Mouse (Mus musculus) kidney, embryonic 15.5 days (tissue): ENCODE results near the gene Accs. TPM values are rescaled to one million over a fixed set of nuclear protein-coding genes. Genes with fewer than 3 reads are reported as not detected.
A peak's percentile ranks its signal among the peaks of the same experiment; 100 is the strongest.

Experiments used
- ATAC-seq: fragments of 200-750 bp; cut with Nextera tagmentation; replicated peaks from 2 replicates; pipeline ENCODE4 v1.8.0; 2017; ENCODE audit warnings: moderate TSS enrichment; ENCODE audit not compliant: low FRiP score
- H3K27ac ChIP-seq: fragments of 300-500 bp; sonication (generic); 2 replicates; pipeline ENCODE4 v1.5.1; 2015; ENCODE audit warnings: mild to moderate bottlenecking, inconsistent platforms
- H3K27me3 ChIP-seq: fragments of 300-500 bp; sonication (generic); 2 replicates; pipeline ENCODE4 v1.6.1; 2015; ENCODE audit warnings: inconsistent platforms
- H3K36me3 ChIP-seq: fragments of 300-500 bp; sonication (generic); 2 replicates; pipeline ENCODE4 v1.6.1; 2015; ENCODE audit warnings: inconsistent platforms
- H3K4me1 ChIP-seq: fragments of 300-500 bp; sonication (generic); 2 replicates; pipeline ENCODE4 v1.6.1; 2015; ENCODE audit warnings: inconsistent platforms
- H3K4me2 ChIP-seq: fragments of 300-500 bp; sonication (generic); 2 replicates; pipeline ENCODE4 v1.6.1; 2015; ENCODE audit warnings: moderate library complexity, mild to moderate bottlenecking, inconsistent platforms
- H3K4me3 ChIP-seq: fragments of 300-500 bp; sonication (generic); replicated peaks from 2 replicates; pipeline ENCODE4 v1.5.1; 2015; ENCODE audit warnings: mild to moderate bottlenecking, inconsistent platforms
- H3K9ac ChIP-seq: fragments of 300-500 bp; sonication (generic); 2 replicates; pipeline ENCODE4 v1.6.1; 2015; ENCODE audit warnings: mild to moderate bottlenecking, inconsistent platforms
- H3K9me3 ChIP-seq: fragments of 300-500 bp; sonication (generic); replicated peaks from 2 replicates; pipeline ENCODE4 v1.6.1; 2016; ENCODE audit warnings: inconsistent platforms
- WGBS: fragments of 180-500 bp; shearing (Covaris S2); methylation state at CpG from one replicate; pipeline ENCODE4 v1.1.7; 2015; ENCODE audit warnings: mixed read lengths; 5-methylcytosine and 5-hydroxymethylcytosine counted together
- polyA plus RNA-seq: library from polyadenylated mRNA; unstranded; fragments of >200 nt; fragmentation: Nextera tagmentation; extraction: Ambion mirVana; gene quantifications from 2 replicates; pipeline ENCODE4 v1.2.1, GENCODE M21; 2015

The Accs gene
- polyA plus RNA-seq, 1 experiment from 2014 or later = 10.6 TPM

DNA sequence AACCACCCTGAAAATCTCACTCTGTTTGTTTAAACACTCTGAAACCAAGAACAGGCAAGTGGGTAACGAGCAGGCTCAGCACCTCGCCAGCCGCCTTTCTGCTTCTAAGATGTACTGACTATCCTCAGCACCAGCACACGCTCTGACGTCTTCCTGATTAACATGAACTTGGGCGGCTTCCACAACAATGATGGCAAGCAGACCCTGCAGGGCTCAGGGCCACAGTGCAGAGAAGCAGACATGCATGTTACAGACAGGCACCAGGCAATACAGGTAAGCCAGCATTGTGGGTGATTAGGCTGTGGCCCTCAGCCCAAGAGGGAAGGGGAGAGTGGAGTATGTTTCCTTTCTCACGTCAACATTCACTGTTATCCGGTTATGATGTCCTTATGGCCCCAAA, 42.3 kb downstream of the Accs start:
- no peak overlapping the region for H3K4me2 ChIP-seq
- H3K9me3 ChIP-seq = no peaks in the 10 kb centered on the region
- H3K27me3 ChIP-seq = no peaks in the 10 kb centered on the region
- WGBS = 87% methylated on average over 8 of the region's 8 CpGs
- H3K27ac ChIP-seq = no peak overlapping the region
- ATAC-seq = no peak
- H3K9ac ChIP-seq = no peak overlapping the region
- no peak overlapping the region for H3K4me3 ChIP-seq
- H3K36me3 ChIP-seq = peaks cover 85% of the 10 kb centered on the region
- no peaks in the 10 kb centered on the region for H3K4me1 ChIP-seq

DNA sequence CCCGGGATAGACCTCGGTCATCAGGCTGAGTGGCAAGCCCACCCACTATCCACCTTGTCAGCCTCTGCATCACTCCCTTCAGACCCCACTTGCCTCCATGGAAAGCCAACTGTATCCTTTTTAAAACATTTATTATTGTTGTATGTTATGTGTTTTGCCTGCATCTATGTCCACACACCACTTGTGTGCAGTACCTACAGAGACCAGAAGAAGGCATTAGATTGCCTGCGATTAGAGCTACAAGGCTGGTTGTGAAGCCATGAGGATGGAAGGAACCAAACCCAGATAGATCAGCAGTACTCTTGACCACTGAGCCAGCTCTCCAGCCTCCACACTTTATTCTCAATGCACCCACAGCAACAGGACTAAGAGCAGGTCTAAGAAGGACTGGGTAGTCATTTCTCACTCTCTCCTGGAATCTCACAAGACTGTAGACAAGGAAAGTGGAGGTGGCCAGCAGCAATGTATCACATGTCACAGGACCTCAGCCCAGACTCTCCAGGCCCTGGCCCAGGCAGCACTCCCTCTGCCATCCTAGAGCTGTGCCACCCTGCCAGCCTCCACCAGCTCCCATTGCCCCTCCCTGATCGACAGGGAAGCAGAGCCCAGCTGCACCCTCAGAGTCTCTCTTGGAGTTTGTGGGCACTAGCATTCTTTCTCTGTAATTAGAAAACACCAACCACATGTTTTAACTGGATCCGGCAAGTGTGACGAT, 43.1 kb downstream of the Accs start:
- Histone ChIP-seq H3K4me1 (no peaks in the 10 kb centered on the region), H3K27ac (no peak overlapping the region), H3K27me3 (no peaks in the 10 kb centered on the region), H3K4me2 (no peak overlapping the region), H3K9ac (no peak overlapping the region), H3K36me3 (peaks cover 85% of the 10 kb centered on the region), H3K9me3 (no peaks in the 10 kb centered on the region), H3K4me3 (no peak overlapping the region)
- ATAC-seq = no peak
- 91% methylated on average over 6 of the region's 6 CpGs for WGBS

DNA sequence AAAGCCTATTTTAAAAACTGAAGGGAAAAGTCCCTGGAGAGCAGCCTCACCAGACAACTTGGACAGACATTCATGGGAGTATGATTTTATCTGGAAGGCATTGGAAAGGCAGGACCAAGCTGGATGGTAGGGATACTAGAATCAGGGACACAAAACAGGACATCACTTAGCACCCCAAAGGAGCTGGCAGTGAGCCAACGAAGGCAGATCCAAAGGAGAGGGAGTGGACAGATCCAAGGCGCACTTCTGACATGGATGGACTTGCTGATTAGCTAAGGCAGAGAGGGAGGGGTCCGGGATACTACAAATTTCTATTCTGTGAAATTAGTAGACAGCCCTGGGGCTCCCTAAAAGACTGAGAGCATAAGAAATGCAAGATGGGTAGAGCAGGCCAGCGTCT, 44.2 kb downstream of the Accs start:
- H3K36me3 ChIP-seq = peaks cover 84% of the 10 kb centered on the region
- no peak for ATAC-seq

DNA sequence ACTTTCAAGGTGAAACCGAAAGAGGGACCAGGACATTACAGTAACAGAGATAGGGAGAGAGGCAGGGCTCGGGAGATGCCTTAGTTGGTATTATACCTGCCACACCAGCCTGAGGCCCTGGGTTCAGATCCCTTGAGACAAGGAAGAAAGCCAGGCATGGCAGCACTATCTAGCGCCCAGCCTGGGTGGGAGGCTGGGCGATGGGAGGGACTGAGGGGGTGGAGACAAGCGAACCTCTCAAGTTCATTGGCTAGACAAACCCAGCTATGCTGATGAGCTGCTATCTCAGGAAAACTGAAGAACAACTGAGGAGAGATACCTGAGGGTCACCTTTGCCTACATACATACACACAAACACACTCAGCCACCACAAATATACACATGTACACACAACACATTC, 44.7 kb downstream of the Accs start:
- 82% methylated on average over 5 of the region's 5 CpGs for WGBS
- H3K9me3 ChIP-seq = no peaks in the 10 kb centered on the region
- no peaks in the 10 kb centered on the region for H3K4me1 ChIP-seq
- no peak overlapping the region for H3K4me2 ChIP-seq
- no peaks in the 10 kb centered on the region for H3K27me3 ChIP-seq
- no peak for ATAC-seq
- no peak overlapping the region for H3K4me3 ChIP-seq
- peaks cover 81% of the 10 kb centered on the region for H3K36me3 ChIP-seq
- no peak overlapping the region for H3K9ac ChIP-seq
- H3K27ac ChIP-seq = no peak overlapping the region

More for the DNA sequence above, 44.2 kb downstream of the Accs start:
- no peaks in the 10 kb centered on the region for H3K27me3 ChIP-seq
- 77% methylated on average over 4 of the region's 4 CpGs for WGBS
- H3K4me1 ChIP-seq = no peaks in the 10 kb centered on the region
- no peak overlapping the region for H3K4me3 ChIP-seq
- no peak overlapping the region for H3K4me2 ChIP-seq
- H3K9me3 ChIP-seq = no peaks in the 10 kb centered on the region
- H3K27ac ChIP-seq = no peak overlapping the region
- H3K9ac ChIP-seq = no peak overlapping the region

DNA sequence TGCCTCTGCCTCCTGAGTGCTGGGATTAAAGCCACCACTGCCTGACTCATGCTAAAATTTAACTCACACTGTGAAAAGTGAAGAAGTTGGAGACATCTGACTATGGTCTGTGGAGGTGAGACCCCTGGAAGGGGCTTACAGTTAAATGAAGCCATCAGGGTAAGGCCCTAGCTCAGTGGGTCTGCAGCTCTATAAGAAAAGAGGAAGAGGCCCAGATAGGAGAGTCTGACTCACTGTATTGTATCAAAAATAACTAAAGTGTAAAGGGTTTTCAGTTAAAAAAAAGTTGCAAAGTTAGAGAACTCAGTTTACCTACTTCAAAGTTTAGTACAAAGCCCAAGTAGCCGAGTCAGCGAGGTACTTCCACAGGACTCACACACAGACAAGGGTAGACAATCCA, 46.8 kb downstream of the Accs start:
- no peak for ATAC-seq
- H3K4me2 ChIP-seq = no peak overlapping the region
- no peaks in the 10 kb centered on the region for H3K27me3 ChIP-seq
- H3K9ac ChIP-seq = no peak overlapping the region
- 86% methylated on average over 2 of the region's 2 CpGs for WGBS
- no peaks in the 10 kb centered on the region for H3K4me1 ChIP-seq
- H3K27ac ChIP-seq = no peak overlapping the region
- no peaks in the 10 kb centered on the region for H3K9me3 ChIP-seq
- no peak overlapping the region for H3K4me3 ChIP-seq
- H3K36me3 ChIP-seq = peaks cover 78% of the 10 kb centered on the region

DNA sequence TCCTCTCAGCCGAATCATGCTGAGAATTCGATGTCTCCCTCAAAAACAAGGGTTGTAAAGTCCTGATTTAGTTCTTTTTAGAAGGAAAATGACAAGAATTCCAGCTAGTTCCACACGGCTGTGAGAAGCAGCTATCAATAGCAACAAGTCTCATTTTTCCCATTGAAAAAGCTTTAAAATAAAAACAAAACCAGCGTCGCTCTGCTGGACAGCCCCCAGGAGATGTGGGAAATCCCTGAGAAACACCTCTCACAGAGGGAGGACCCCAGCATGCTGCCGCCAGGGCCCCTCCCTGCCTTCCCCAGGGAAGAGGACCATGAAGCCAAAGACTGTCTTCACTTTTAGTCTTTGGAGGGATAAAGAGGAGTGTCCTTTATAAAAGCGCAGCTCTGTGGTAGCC, 48.6 kb downstream of the Accs start:
- Histone ChIP-seq H3K4me3 (no peak overlapping the region), H3K9ac (no peak overlapping the region), H3K36me3 (peaks cover 78% of the 10 kb centered on the region), H3K9me3 (no peaks in the 10 kb centered on the region), H3K4me1 (no peaks in the 10 kb centered on the region), H3K27ac (no peak overlapping the region), H3K4me2 (no peak overlapping the region), H3K27me3 (no peaks in the 10 kb centered on the region)
- 81% methylated on average over 7 of the region's 7 CpGs for WGBS
- no peak for ATAC-seq

DNA sequence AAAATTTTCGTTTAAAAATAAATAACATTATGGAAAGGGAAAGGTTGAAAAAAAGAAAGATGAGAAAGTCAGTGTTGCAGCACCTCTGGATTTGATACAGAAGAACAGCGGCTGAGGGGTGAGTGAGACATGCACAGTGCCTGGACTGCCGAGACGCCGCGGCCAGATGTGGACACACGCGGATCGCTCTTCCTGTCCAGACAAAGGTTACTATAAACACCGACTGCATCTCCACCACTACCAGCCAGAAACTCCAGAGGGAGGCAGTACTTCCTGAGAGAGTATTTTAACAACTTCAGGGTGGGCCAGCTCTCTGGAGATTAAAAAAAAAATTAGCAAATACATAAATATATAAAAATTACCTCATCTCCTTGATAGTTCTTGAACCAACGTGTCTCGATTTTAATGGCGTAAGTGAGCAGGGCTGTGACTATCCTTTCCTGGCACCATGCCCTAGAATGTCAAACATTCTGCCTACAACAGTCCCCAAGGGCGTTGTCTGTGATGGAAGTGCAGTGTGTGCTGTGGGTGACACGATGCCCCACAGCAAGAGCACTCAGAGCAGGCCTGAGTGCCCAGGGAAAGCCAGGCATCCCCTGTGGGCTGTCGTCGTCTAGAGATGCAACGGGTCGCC, 52.5 kb downstream of the Accs start:
- Histone ChIP-seq H3K9me3 (no peaks in the 10 kb centered on the region), H3K27ac (no peak overlapping the region), H3K36me3 (peaks cover 78% of the 10 kb centered on the region), H3K9ac (no peak overlapping the region), H3K4me1 (peaks cover 2% of the 10 kb centered on the region; the same call in 1 of the 2 replicates), H3K4me2 (no peak overlapping the region), H3K4me3 (no peak overlapping the region), H3K27me3 (no peaks in the 10 kb centered on the region)
- WGBS = 81% methylated on average over 19 of the region's 19 CpGs
- ATAC-seq = no peak

DNA sequence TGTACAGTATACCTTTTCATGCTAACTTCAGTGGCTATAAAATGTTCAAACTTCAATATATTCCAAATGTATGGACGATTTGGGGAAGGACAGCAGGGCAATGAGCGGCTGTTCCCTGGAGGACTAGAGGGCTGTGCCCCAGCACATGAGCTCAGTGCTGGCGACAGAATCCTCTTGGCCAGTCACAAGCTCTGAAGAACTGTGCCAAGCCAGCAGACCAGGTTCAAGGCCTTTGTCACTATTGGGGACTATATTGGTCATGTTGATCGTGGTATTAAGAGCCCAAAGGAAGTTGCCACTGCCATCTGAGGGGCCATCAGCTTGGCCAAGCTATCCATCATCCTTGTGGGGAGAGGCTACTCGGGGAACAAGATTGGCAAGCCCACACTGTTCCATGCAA, 55.4 kb downstream of the Accs start:
- no peak for ATAC-seq
- WGBS = 87% methylated on average over 5 of the region's 5 CpGs
- Histone ChIP-seq H3K27me3 (no peaks in the 10 kb centered on the region), H3K4me1 (peaks cover 16% of the 10 kb centered on the region), H3K4me3 (no peak overlapping the region), H3K36me3 (peaks cover 78% of the 10 kb centered on the region), H3K4me2 (no peak overlapping the region), H3K27ac (no peak overlapping the region), H3K9me3 (no peaks in the 10 kb centered on the region), H3K9ac (no peak overlapping the region)

DNA sequence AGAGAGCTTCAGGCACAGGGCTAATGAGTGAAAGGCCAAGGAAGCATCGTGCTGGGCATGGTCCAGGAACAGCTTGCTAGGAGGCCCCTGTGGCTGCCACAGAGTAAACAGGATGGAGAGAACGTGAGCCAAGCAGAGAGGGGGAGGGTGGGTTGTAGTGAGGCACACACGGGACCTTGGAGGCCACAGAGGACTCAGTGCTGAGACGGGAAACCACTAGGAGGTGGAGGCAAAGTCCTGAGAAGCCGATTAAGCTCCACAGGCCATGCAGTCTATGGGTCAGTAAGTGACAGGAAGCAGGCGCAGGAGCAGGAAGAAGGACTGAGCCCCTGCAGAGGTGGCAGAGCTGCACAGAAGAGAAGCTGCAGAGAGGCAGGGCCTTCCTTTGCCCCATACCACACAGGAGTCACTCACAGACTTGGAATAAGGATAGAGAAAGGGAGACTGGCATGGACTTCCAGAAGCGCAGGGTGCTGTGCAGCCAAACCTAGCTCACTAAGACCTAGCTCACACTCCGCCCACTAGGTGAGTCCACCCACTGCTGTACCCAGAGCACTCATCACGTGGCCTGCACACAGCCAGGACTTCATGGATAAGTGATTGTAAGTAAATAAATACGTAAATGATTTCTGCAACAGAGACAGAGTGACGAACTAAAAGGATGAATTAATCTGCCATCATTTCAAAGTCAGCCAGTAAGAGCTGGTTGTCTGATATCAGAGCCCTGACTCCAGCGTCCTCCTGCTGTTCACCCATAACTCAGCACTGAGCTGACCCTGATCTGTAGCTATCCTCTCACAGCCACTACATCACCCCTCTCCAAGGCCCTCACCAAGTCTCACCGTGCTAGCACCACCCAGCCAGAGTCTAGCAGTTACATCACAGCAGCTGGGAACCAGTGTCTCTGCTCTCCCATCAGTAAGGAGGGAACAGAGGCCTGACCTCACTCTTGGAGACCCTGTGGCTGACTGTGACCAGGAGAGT, 57.9 kb downstream of the Accs start:
- H3K36me3 ChIP-seq = peaks cover 69% of the 10 kb centered on the region
- ATAC-seq = peak; percentile 81
- peak overlapping the region; percentile 71 for H3K27ac ChIP-seq
- H3K4me1 ChIP-seq = peaks cover 16% of the 10 kb centered on the region
- 47% methylated on average over 13 of the region's 13 CpGs for WGBS
- no peak overlapping the region for H3K9ac ChIP-seq
- no peaks in the 10 kb centered on the region for H3K9me3 ChIP-seq
- H3K27me3 ChIP-seq = no peaks in the 10 kb centered on the region
- H3K4me3 ChIP-seq = no peak overlapping the region
- no peak overlapping the region for H3K4me2 ChIP-seq

DNA sequence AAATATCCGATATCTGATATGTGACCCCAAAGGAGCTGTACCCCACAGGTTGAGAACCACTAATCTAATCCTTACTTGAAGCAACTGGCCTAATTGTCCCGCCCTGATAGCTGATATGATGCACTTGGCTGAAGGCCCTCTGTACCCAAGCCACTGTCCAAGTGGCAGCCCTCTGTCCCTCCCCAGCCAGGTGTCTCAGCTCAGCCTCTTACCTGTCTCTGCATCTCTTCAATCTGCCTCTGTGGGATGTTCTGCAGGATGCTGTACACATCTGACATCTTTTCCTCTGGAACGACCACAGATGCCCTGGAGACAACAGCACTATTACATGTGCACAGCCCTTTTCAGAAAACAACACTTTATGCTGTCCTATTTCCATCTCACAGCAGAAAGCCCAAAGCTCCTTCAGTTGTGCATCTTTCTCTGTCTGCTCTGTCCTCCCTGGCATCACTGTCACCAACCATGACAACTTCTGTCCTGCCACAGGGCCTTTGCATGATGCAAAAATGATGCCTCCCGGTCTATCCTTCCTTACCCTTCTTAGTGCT, 58.9 kb downstream of the Accs start:
- H3K36me3 ChIP-seq = peaks cover 59% of the 10 kb centered on the region
- H3K9ac ChIP-seq = no peak overlapping the region
- WGBS = 81% methylated on average over 4 of the region's 4 CpGs
- H3K4me2 ChIP-seq = no peak overlapping the region
- H3K4me1 ChIP-seq = peaks cover 16% of the 10 kb centered on the region
- 0 out of 2 replicates have a peak, but pooled peaks cover 3% of the 10 kb centered on the region for H3K27me3 ChIP-seq
- H3K4me3 ChIP-seq = no peak overlapping the region
- H3K9me3 ChIP-seq = no peaks in the 10 kb centered on the region
- no peak for ATAC-seq
- H3K27ac ChIP-seq = peak overlapping the region; percentile 45

DNA sequence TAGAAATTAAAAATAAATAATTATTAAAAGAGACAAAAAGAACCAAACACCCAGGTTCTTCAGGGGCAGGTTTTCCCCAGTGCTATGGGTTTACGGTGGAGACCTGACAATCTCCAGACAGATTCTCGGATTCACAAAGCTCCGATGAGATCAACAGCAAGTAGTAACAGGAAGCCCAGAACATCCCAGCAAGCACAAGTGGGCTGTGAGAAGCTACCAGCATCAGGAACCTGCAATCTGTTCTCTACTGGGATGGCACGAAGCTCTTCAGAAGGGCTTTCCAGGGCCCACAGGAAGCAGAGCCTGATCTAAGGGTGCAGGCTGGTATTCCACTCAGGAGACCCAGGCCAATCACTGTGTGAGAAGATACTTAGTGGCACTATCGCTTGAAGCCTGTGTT, 61.2 kb downstream of the Accs start:
- no peak for ATAC-seq
- H3K27ac ChIP-seq = no peak overlapping the region
- no peaks in the 10 kb centered on the region for H3K9me3 ChIP-seq
- H3K9ac ChIP-seq = no peak overlapping the region
- no peak overlapping the region for H3K4me2 ChIP-seq
- H3K4me3 ChIP-seq = no peak overlapping the region
- H3K36me3 ChIP-seq = peaks cover 36% of the 10 kb centered on the region
- peaks cover 16% of the 10 kb centered on the region for H3K4me1 ChIP-seq
- 0 out of 2 replicates have a peak, but pooled peaks cover 4% of the 10 kb centered on the region for H3K27me3 ChIP-seq
- 89% methylated on average over 5 of the region's 5 CpGs for WGBS
